Mouse (Mus musculus) NIH3T3 (cell line): ENCODE measurements around the gene Vps26a.
A peak's percentile ranks its signal among the peaks of the same experiment; 100 is the strongest.

Source experiments
- DNase-seq: peaks from one replicate; pipeline ENCODE4 v3.0.0-alpha.2; 2012; ENCODE audit warnings: low read depth

The Vps26a gene

DNA sequence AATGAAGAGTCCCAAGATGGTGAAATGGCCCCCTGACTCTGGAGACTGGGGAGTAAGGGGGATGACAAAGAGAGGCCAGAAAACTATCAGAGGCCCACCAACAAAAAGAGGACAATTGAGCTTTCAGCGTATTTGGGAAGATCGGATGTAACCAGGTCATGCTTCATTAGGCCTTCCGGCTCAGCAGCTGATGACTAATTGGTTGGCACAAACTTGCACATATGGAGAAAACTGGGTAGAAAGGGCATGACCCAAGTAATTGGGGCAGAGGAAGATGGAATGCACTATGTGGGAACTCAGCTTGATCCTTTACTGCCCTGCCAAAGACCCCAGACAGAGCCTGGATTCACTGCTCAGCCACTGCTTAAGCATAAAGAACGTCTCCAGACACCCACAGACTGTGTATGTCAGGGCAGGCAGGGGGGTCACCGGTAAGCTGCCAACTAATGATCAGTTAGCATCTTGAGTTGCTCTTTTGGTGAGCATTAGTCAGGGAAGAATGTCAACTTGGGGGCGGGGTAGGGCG, 67.7 kb downstream of the Vps26a start:
- DNase-seq: no peak

DNA sequence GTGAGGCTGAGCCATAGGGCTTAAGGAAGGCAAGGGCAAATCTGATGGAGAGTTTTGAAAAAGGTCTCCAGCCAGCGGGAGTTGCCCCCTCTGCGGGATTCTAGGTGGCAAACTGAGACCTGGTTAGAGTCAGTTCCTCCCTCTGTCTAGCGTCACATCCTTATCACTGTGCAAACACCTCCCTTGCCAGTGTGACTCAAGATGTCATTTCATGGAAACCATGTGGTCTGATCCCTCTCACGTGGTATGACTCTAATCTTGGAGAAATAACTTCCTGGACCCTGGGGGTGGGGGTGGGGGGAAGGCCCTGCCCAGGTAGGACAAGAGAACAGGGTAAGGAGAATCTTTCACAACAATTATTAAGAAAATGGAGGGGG, 73.0 kb downstream of the Vps26a start:
- DNase-seq: no peak

DNA sequence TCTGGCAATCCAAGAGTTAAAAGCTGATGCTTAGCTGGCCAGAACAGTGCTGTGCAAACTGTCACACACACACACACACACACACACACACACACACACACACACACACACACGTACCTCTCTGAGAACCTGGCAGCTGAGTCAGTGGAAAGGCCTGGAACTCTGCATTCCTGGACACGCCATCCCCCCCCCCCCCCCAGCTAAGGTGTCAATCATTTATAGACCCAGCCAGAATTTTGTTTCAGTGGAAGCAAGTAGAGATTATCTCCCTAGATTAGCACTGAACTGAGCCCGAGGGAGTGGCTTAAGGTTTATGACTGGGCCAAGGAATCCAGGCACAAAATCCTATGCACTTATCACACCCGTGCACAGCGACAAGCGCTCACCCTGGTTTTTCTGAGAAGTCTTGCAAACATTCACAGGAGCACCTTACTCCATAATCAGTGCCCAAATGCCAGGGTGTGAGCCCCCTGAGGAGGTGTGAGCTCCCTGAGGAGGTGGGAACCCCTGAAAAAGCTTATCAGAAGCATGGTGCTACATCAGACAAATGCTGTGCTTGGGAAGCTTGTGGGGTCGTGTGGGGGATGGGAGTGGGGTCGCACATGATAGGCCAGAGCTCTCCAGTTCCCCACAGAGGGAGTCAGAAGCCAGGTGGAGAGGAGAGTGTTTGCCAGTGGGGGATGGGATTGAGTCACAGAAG, 73.5 kb downstream of the Vps26a start:
- peak; percentile 61 for DNase-seq

DNA sequence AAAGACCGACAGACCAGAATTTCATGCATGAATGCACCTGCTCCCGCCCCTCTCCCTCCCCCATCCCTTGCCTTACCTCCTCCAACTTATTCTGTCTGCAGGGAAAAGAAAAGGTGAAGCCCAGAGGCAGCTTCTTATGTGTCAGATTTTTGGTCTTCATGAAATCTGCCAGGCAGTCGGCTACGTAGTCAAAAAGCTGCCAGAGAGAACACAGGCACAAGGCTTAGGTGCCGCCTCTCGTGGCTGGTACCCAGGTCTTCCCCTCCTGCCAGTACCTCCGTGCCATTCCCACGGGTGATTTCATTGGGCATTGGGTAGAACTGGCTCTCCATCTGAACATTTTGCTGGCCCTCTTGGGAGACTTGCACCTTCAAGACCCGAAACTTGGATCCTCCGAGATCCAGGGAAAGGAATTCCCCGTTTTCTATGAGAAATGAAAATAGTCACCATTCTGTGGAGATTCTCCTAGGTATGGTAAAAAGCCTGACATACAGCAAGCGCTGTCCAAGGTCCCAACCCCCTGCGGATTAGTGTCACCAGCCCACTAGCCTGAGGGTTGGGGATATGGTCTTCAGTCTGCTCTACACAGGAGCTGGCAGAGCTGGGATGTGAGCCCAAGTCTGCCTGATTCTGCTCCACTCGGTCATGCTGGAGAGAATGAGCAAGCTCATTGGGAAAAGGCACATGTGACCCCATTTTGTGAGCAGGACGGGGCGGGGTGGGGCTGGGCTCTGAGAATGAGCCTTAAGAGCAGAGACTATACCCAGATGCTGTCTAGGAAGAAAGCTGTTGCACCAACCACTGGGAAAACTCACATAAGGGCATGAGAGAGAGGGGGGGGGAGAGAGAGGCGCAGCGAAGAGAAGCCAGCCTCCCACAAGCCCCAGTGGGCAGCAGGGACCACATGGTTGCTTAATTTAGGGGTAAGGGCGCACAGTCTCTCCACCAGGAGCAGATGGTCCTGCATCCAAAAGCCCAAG, 74.9 kb downstream of the Vps26a start:
- peak; percentile 49 for DNase-seq

DNA sequence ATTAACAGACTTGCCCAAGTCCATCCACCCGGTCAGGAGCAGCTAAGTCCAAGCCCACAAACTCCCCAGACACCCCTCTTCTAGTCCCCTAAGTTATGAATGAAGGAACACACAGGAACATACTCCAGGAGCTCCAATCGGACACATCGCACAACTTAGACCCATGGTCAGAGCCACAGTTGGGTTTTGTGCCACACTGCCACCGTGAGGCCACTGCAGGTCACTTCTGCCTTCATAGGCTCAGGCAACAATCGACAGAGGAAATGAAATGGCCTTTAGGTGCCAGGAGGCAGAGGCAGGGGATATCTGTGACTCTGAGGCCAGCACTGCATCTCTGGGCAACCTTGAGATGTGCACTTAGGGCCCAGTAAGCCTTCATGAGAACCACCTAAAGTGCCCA, 75.7 kb downstream of the Vps26a start:
- peak; percentile 79 for DNase-seq
